Mouse (Mus musculus) MEL (cell line): ENCODE data around the gene Ppp1r35. TPM values are rescaled to one million over a fixed set of nuclear protein-coding genes. Genes with fewer than 3 reads are reported as not detected.

ENCODE experiments used
- DNase-seq: peaks from one replicate; pipeline ENCODE4 v3.0.0; 2011; ENCODE audit warnings: low read depth, low spot score
- H3K27ac ChIP-seq: 2 replicates; pipeline ENCODE4 v1.5.1; 2012; ENCODE audit warnings: low read depth, mild to moderate bottlenecking, control low read depth, low read length, moderate library complexity; ENCODE audit not compliant: control insufficient read depth
- H3K27me3 ChIP-seq, 2 experiments: fragments of 150-350 bp in 1 of 2; sonication (generic) in 1 of 2; 2 replicates each; pipeline ENCODE4 v1.6.1; 2012; ENCODE audit warnings: low read length in 2 of 2, mild to moderate bottlenecking in 2 of 2, improper control_type of control experiment in 1 of 2, moderate library complexity in 1 of 2; ENCODE audit not compliant: insufficient read depth in 2 of 2, control insufficient read depth in 1 of 2
- H3K36me3 ChIP-seq, 2 experiments: 2 replicates each; pipeline ENCODE4 v1.6.1; 2012 to 2014; ENCODE audit warnings: low read length in 2 of 2, improper control_type of control experiment in 1 of 2, inconsistent platforms in 1 of 2, mild to moderate bottlenecking in 1 of 2; ENCODE audit not compliant: insufficient read depth in 2 of 2, control insufficient read depth in 1 of 2
- H3K4me1 ChIP-seq, 2 experiments: fragments of 150-350 bp in 1 of 2; sonication (generic) in 1 of 2; 2 replicates each; pipeline ENCODE4 v1.6.1; 2012; ENCODE audit warnings: low read length in 2 of 2, improper control_type of control experiment in 1 of 2, mild to moderate bottlenecking in 1 of 2; ENCODE audit not compliant: insufficient read depth in 2 of 2, control insufficient read depth in 1 of 2
- H3K4me3 ChIP-seq, 2 experiments: fragments of 150-350 bp in 1 of 2; sonication (generic) in 1 of 2; 2 replicates each; pipeline ENCODE4 v1.5.1; 2012; ENCODE audit warnings: low read depth in 2 of 2, low read length in 2 of 2, mild to moderate bottlenecking in 2 of 2, moderate library complexity in 2 of 2, control low read depth in 1 of 2, improper control_type of control experiment in 1 of 2; ENCODE audit not compliant: control insufficient read depth in 1 of 2, insufficient read depth in 1 of 2
- H3K79me2 ChIP-seq: 2 replicates; pipeline ENCODE4 v1.6.1; 2012; ENCODE audit warnings: mild to moderate bottlenecking, low read length, moderate library complexity; ENCODE audit not compliant: control insufficient read depth, poor library complexity, insufficient read depth
- H3K9ac ChIP-seq: 2 replicates; pipeline ENCODE4 v1.6.1; 2012; ENCODE audit warnings: low read depth, mild to moderate bottlenecking, control low read depth, low read length, moderate library complexity; ENCODE audit not compliant: control insufficient read depth, poor library complexity, severe bottlenecking
- H3K9me3 ChIP-seq: fragments of 150-350 bp; sonication (generic); replicated peaks from 2 replicates; pipeline ENCODE4 v1.6.1; 2012; ENCODE audit warnings: mild to moderate bottlenecking, low read length, improper control_type of control experiment, moderate library complexity; ENCODE audit not compliant: insufficient read depth
- BHLHE40 ChIP-seq: IDR thresholded peaks from 2 replicates; pipeline ENCODE4 v1.6.1; 2012; ENCODE audit warnings: low read depth, mild to moderate bottlenecking, inconsistent platforms, low read length, improper control_type of control experiment, borderline replicate concordance
- CHD1 ChIP-seq: IDR thresholded peaks from 2 replicates; pipeline ENCODE4 v1.6.1; 2012; ENCODE audit warnings: low read depth, mild to moderate bottlenecking, inconsistent platforms, low read length, improper control_type of control experiment
- CHD2 ChIP-seq: IDR thresholded peaks from 2 replicates; pipeline ENCODE4 v1.6.1; 2011; ENCODE audit warnings: low read length, improper control_type of control experiment
- CTCF ChIP-seq, 3 experiments: IDR thresholded peaks in 2 of 3; conservative IDR thresholded peaks in 1 of 3; 2 replicates each; pipeline ENCODE4 v1.5.1; 2011 to 2012; ENCODE audit warnings: low read length in 3 of 3, low read depth in 2 of 3, mild to moderate bottlenecking in 2 of 3, improper control_type of control experiment in 1 of 3, inconsistent platforms in 1 of 3, mixed read lengths in 1 of 3, moderate library complexity in 1 of 3; ENCODE audit not compliant: control insufficient read depth in 1 of 3, insufficient read depth in 1 of 3, poor library complexity in 1 of 3, severe bottlenecking in 1 of 3
- ELF1 ChIP-seq: IDR thresholded peaks from 2 replicates; pipeline ENCODE4 v1.6.1; 2014; ENCODE audit warnings: low read depth, mild to moderate bottlenecking, inconsistent platforms, low read length, improper control_type of control experiment, moderate library complexity
- ETS1 ChIP-seq: IDR thresholded peaks from 2 replicates; pipeline ENCODE4 v1.6.1; 2012; ENCODE audit warnings: low read depth, mild to moderate bottlenecking, inconsistent platforms, low read length, improper control_type of control experiment, moderate library complexity
- JUND ChIP-seq: IDR thresholded peaks from 2 replicates; pipeline ENCODE4 v1.6.1; 2011; ENCODE audit warnings: low read depth, mild to moderate bottlenecking, improper control_type of control experiment, low read length
- MAX ChIP-seq: IDR thresholded peaks from 2 replicates; pipeline ENCODE4 v1.6.1; 2011; ENCODE audit warnings: low read length, improper control_type of control experiment
- MAZ ChIP-seq: IDR thresholded peaks from 2 replicates; pipeline ENCODE4 v1.6.1; 2012; ENCODE audit warnings: low read depth, mild to moderate bottlenecking, inconsistent platforms, low read length, improper control_type of control experiment
- MYB ChIP-seq: IDR thresholded peaks from 2 replicates; pipeline ENCODE4 v1.6.1; 2011; ENCODE audit warnings: mild to moderate bottlenecking, low read depth, low read length, improper control_type of control experiment
- MYC ChIP-seq: IDR thresholded peaks from 2 replicates; pipeline ENCODE4 v1.6.1; 2011; ENCODE audit warnings: low read depth, mild to moderate bottlenecking, low read length, improper control_type of control experiment, moderate library complexity
- NRF1 ChIP-seq: IDR thresholded peaks from 2 replicates; pipeline ENCODE4 v1.6.1; 2014; ENCODE audit warnings: low read depth, mild to moderate bottlenecking, inconsistent platforms, low read length, improper control_type of control experiment, moderate library complexity; ENCODE audit not compliant: poor library complexity, insufficient read depth, severe bottlenecking
- RCOR1 ChIP-seq: IDR thresholded peaks from 2 replicates; pipeline ENCODE4 v1.6.1; 2012; ENCODE audit warnings: low read depth, mild to moderate bottlenecking, inconsistent platforms, low read length, improper control_type of control experiment
- SIN3A ChIP-seq: IDR thresholded peaks from 2 replicates; pipeline ENCODE4 v1.6.1; 2012; ENCODE audit warnings: low read length, improper control_type of control experiment, inconsistent platforms
- SMC3 ChIP-seq: IDR thresholded peaks from 2 replicates; pipeline ENCODE4 v1.6.1; 2011; ENCODE audit warnings: low read depth, low read length, improper control_type of control experiment
- TAL1 ChIP-seq: IDR thresholded peaks from 2 replicates; pipeline ENCODE4 v1.6.1; 2012; ENCODE audit warnings: mild to moderate bottlenecking, inconsistent platforms, low read length, moderate library complexity, mixed read lengths
- TCF12 ChIP-seq: IDR thresholded peaks from 2 replicates; pipeline ENCODE4 v1.6.1; 2014; ENCODE audit warnings: low read depth, mild to moderate bottlenecking, inconsistent platforms, low read length, improper control_type of control experiment, moderate library complexity
- USF1 ChIP-seq: IDR thresholded peaks from 2 replicates; pipeline ENCODE4 v1.6.1; 2014; ENCODE audit warnings: low read depth, mild to moderate bottlenecking, inconsistent platforms, low read length, improper control_type of control experiment, moderate library complexity
- ZKSCAN1 ChIP-seq: IDR thresholded peaks from 2 replicates; pipeline ENCODE4 v1.6.1; 2012; ENCODE audit warnings: low read depth, mild to moderate bottlenecking, inconsistent platforms, low read length, improper control_type of control experiment, moderate library complexity
- ZMIZ1 ChIP-seq: IDR thresholded peaks from 2 replicates; pipeline ENCODE4 v1.6.1; 2012; ENCODE audit warnings: low read depth, mild to moderate bottlenecking, inconsistent platforms, low read length, improper control_type of control experiment, moderate library complexity
- ZNF384 ChIP-seq: IDR thresholded peaks from 2 replicates; pipeline ENCODE4 v1.6.1; 2012; ENCODE audit warnings: low read depth, mild to moderate bottlenecking, inconsistent platforms, low read length, improper control_type of control experiment
- polyA plus RNA-seq, 2 experiments: library from polyadenylated mRNA; stranded (reverse) in 1 of 2; unstranded in 1 of 2; fragments of >175 nt in 1 of 2; fragments of >200 nt in 1 of 2; gene quantifications; 2 replicates each; pipeline versions ENCODE4 v1.2.1 to v1.2.4; 2012; ENCODE audit warnings: low replicate concordance in 2 of 2, low read depth in 1 of 2; ENCODE audit not compliant: insufficient read length in 2 of 2, insufficient read depth in 1 of 2, missing spikeins in 1 of 2
- total RNA-seq: library from RNA; depleted of rRNA; stranded (reverse); fragments of 300-350 nt; gene quantifications from 2 replicates; pipeline ENCODE4 v1.2.3, GENCODE M21; 2012

Ppp1r35 gene
- total and polyA plus RNA-seq, 3 experiments = 35.0 to 46.2 TPM; not detected in 1

DNA sequence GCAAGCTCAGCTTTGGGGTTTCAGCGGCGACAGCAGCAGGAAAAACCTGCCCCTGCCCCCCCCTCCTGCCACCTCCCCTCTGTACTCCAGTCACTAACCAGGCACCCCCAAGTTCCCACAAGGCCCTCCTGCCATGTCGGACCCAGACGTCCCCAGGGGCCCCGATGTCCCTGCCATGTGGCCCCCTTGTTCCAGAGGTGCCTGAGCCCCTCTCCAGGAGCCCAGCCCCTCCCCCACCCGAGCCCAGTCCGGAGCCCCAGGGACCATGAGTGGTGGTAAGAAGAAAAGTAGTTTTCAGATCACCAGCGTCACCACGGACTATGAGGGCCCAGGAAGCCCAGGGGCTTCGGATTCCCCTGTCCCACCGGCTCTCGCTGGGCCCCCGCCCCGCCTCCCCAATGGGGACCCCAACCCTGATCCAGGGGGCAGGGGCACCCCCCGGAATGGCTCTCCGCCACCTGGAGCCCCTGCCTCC lies 31.8 kb upstream of the Ppp1r35 start:
- H3K27me3 ChIP-seq = no peaks in the 10 kb centered on the region
- H3K27ac ChIP-seq = peak overlapping the region; percentile 99
- H3K9ac ChIP-seq = peak overlapping the region; percentile 96
- no peak for TF ChIP-seq NRF1
- TF ChIP-seq ELF1 = 0 out of 2 replicates have a peak, but pooled peaks have one; percentile 2
- TF ChIP-seq BHLHE40 = 0 out of 2 replicates have a peak, but pooled peaks have one; percentile 25
- H3K9me3 ChIP-seq = no peaks in the 10 kb centered on the region
- H3K36me3 ChIP-seq = peaks cover 3 to 19% of the 10 kb centered on the region in 2 experiments; a peak in 3 of 4 replicates
- peaks cover 33% of the 10 kb centered on the region for H3K79me2 ChIP-seq
- peaks cover 3 to 23% of the 10 kb centered on the region in 2 experiments; a peak in 3 of 4 replicates for H3K4me1 ChIP-seq
- peak overlapping the region; percentile 60 to 93 for H3K4me3 ChIP-seq
- no peak for DNase-seq

DNA sequence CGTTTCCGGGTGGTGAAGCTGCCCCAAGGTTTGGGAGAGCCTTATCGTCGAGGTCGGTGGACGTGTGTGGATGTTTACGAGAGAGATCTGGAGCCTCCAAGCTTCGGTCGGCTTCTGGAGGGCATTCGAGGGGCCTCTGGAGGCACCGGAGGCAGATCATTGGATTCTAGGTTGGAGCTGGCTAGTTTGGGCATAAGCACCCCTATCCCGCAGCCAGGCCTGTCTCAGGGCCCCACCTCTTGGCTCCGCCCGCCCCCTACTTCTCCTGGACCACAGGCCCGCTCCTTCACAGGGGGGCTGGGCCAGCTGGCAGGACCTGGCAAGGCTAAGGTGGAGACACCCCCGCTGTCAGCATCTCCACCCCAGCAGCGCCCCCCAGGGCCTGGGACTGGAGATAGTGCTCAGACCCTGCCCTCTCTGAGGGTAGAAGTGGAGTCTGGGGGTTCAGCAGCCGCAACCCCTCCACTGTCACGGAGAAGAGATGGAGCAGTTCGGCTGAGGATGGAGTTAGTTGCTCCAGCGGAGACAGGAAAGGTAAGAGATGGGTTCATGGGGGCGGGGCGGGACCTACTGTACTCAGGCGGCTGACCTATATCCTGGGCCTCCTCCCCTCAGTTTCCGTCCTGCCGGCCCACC lies 31.2 kb upstream of the Ppp1r35 start:
- H3K9ac ChIP-seq = peak overlapping the region; percentile 96
- TF ChIP-seq CTCF (IDR thresholded peaks at IDR 0.05 in 2 of 3, conservative IDR thresholded peaks at IDR 0.05 in 1 of 3; ENCODE audit: control insufficient read depth in 1 of 3, insufficient read depth in 1 of 3, low read depth in 2 of 3, low read length in 3 of 3, poor library complexity in 1 of 3, severe bottlenecking in 1 of 3) (peak in 2 of 3 experiments; percentile 20 to 36; a peak in 4 of 6 replicates), SIN3A (peak; percentile 49; the same call in 1 of the 2 replicates), CHD2 (no peak), TCF12 (0 out of 2 replicates have a peak, but pooled peaks have one; percentile 13), ETS1 (no peak), MAZ (peak; percentile 90; the same call in 1 of the 2 replicates), CHD1 (peak; percentile 56; the same call in 1 of the 2 replicates), USF1 (0 out of 2 replicates have a peak, but pooled peaks have one; percentile 18)
- H3K79me2 ChIP-seq = peaks cover 33% of the 10 kb centered on the region
- peak; percentile 62 for DNase-seq
- H3K9me3 ChIP-seq = no peaks in the 10 kb centered on the region
- H3K36me3 ChIP-seq = peaks cover 3 to 19% of the 10 kb centered on the region in 2 experiments; a peak in 3 of 4 replicates
- peak overlapping the region; percentile 60 to 93 for H3K4me3 ChIP-seq
- no peaks in the 10 kb centered on the region for H3K27me3 ChIP-seq
- H3K27ac ChIP-seq = peak overlapping the region; percentile 99
- peaks cover 3 to 23% of the 10 kb centered on the region in 2 experiments; a peak in 3 of 4 replicates for H3K4me1 ChIP-seq

DNA sequence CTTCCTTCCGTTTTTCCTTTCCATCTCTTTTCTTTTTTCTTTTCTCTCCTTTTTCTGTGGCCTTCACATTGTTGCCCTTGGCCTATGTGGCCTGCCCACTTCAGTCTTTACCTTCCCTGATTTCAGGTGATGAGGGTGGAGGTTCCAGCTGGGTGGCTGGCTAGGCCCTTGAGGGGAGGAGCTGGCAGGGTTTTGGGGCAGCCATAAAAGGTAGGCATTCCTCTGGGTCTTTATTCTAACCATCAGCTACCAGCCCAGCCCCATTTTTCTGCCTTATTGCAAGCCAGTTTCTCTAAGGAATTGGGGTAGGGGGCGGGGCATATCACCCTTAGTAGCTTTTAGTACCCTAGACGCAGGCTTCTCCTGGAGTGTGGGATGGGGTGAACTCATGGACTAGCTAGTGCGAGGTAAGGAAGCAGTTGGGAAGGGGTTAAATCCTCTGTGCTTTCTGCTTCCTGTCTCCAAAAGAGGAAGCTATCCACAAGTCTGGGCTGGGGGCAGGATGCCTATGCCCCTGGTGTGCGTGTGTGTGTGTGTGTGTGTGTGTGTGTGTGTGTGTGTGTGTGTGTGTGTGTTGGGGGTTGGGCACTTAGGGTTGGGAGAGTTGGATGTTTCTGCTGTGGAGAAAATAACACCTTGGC lies 30.4 kb upstream of the Ppp1r35 start:
- H3K9ac ChIP-seq = peak overlapping the region; percentile 96
- DNase-seq = peak; percentile 85
- peaks cover 3 to 19% of the 10 kb centered on the region in 2 experiments; a peak in 3 of 4 replicates for H3K36me3 ChIP-seq
- peak overlapping the region; percentile 99 for H3K27ac ChIP-seq
- H3K27me3 ChIP-seq = no peaks in the 10 kb centered on the region
- peak overlapping the region; percentile 60 to 93 for H3K4me3 ChIP-seq
- no peaks in the 10 kb centered on the region for H3K9me3 ChIP-seq
- H3K79me2 ChIP-seq = peaks cover 33% of the 10 kb centered on the region
- H3K4me1 ChIP-seq = peaks cover 3 to 23% of the 10 kb centered on the region in 2 experiments; a peak in 3 of 4 replicates
- TF ChIP-seq ETS1 = peak; percentile 53; the same call in 1 of the 2 replicates
- TF ChIP-seq TAL1 = no peak
- no peak for TF ChIP-seq ZMIZ1
- peak; percentile 74; the same call in 1 of the 2 replicates for TF ChIP-seq MAZ
- no peak for TF ChIP-seq BHLHE40
- peak; percentile 68 for TF ChIP-seq ELF1
- peak; percentile 30; the same call in 1 of the 2 replicates for TF ChIP-seq MAX
- TF ChIP-seq SMC3 = no peak
- TF ChIP-seq MYB = no peak
- TF ChIP-seq ZNF384 = no peak
- no peak for TF ChIP-seq CTCF (IDR thresholded peaks at IDR 0.05 in 2 of 3, conservative IDR thresholded peaks at IDR 0.05 in 1 of 3; ENCODE audit: control insufficient read depth in 1 of 3, insufficient read depth in 1 of 3, low read depth in 2 of 3, low read length in 3 of 3, poor library complexity in 1 of 3, severe bottlenecking in 1 of 3)
- no peak for TF ChIP-seq ZKSCAN1
- peak; percentile 57; the same call in 1 of the 2 replicates for TF ChIP-seq MYC
- TF ChIP-seq RCOR1 = no peak
- no peak for TF ChIP-seq JUND
